Mouse (Mus musculus) kidney, adult 2 months (tissue): Measurements from ENCODE around the gene Cd86. TPM values are rescaled to one million over a fixed set of nuclear protein-coding genes. Genes with fewer than 3 reads are reported as not detected.

Experiments used
- DNase-seq: peaks from one replicate; pipeline ENCODE4 v3.0.0; 2021
- H3K27ac ChIP-seq: fragments of 200-500 bp; 2 replicates; pipeline ENCODE4 v1.5.1; 2012; ENCODE audit warnings: low read depth, low read length, control low read depth, inconsistent platforms; ENCODE audit not compliant: insufficient read depth
- H3K27me3 ChIP-seq: fragments of 200-500 bp; replicated peaks from 2 replicates; pipeline ENCODE4 v1.6.1; 2012; ENCODE audit warnings: mild to moderate bottlenecking, moderate library complexity, low read length, inconsistent platforms; ENCODE audit not compliant: control insufficient read depth, insufficient read depth
- H3K36me3 ChIP-seq: fragments of 200-500 bp; 2 replicates; pipeline ENCODE4 v1.6.1; 2012; ENCODE audit warnings: mild to moderate bottlenecking, moderate library complexity, low read length, inconsistent platforms; ENCODE audit not compliant: control insufficient read depth, insufficient read depth
- H3K4me1 ChIP-seq: fragments of 200-500 bp; 2 replicates; pipeline ENCODE4 v1.6.1; 2011; ENCODE audit warnings: low read length; ENCODE audit not compliant: control insufficient read depth, insufficient read depth
- H3K4me3 ChIP-seq: fragments of 200-500 bp; 2 replicates; pipeline ENCODE4 v1.5.1; 2011; ENCODE audit warnings: mild to moderate bottlenecking, low read depth, low read length, control low read depth; ENCODE audit not compliant: insufficient read depth
- CTCF ChIP-seq: fragments of 200-500 bp; conservative IDR thresholded peaks from 2 replicates; pipeline ENCODE4 v1.5.1; 2011; ENCODE audit warnings: low read depth, mild to moderate bottlenecking, control low read depth, low read length, moderate library complexity, mixed read lengths; ENCODE audit not compliant: insufficient read depth, insufficient read length
- POLR2A ChIP-seq: fragments of 200-500 bp; IDR thresholded peaks from one replicate; pipeline ENCODE4 v1.6.1; 2011; ENCODE audit warnings: low read depth, low read length, control low read depth
- WGBS: fragments of 180-500 bp; shearing (Covaris S2); methylation state at CpG from one replicate; pipeline ENCODE4 v1.1.7; 2018; 5-methylcytosine and 5-hydroxymethylcytosine counted together
- polyA plus RNA-seq: library from polyadenylated mRNA; depleted of rRNA; stranded (reverse); fragments of >200 nt; gene quantifications from 2 replicates; pipeline ENCODE4 v1.2.3, GENCODE M21; 2012

Gene Cd86
- polyA plus RNA-seq, 1 experiment = 2.3 TPM

- WGBS = 81% methylated on average over 5 of the region's 5 CpGs
- Histone ChIP-seq H3K27ac (no peak overlapping the region), H3K36me3 (no peaks in the 10 kb centered on the region), H3K27me3 (no peaks in the 10 kb centered on the region), H3K4me3 (no peak overlapping the region), H3K4me1 (no peaks in the 10 kb centered on the region)
- TF ChIP-seq CTCF (no peak), POLR2A (no peak)
- no peak for DNase-seq
These were observed 23.2 kb downstream of the Cd86 start for GRCm38 (mm10) chr16:36642696-36643046.

GRCm38 (mm10) chr16:36641830-36642695 lies 23.8 kb downstream of the Cd86 start:
- no peak for TF ChIP-seq POLR2A
- TF ChIP-seq CTCF = no peak
- Histone ChIP-seq H3K27me3 (no peaks in the 10 kb centered on the region), H3K36me3 (no peaks in the 10 kb centered on the region), H3K4me1 (no peaks in the 10 kb centered on the region), H3K4me3 (no peak overlapping the region), H3K27ac (no peak overlapping the region)
- WGBS = 67% methylated on average over 14 of the region's 14 CpGs
- DNase-seq = no peak

- Histone ChIP-seq H3K36me3 (no peaks in the 10 kb centered on the region), H3K4me1 (no peaks in the 10 kb centered on the region), H3K27me3 (no peaks in the 10 kb centered on the region), H3K4me3 (no peak overlapping the region), H3K27ac (no peak overlapping the region)
- no peak for TF ChIP-seq CTCF
- no peak for TF ChIP-seq POLR2A
- DNase-seq = no peak
- WGBS = 54% methylated on average over 5 of the region's 5 CpGs
These were observed 24.9 kb downstream of the Cd86 start for GRCm38 (mm10) chr16:36640993-36641392.

- Histone ChIP-seq H3K4me3 (no peak overlapping the region), H3K4me1 (no peaks in the 10 kb centered on the region), H3K36me3 (no peaks in the 10 kb centered on the region), H3K27ac (no peak overlapping the region), H3K27me3 (no peaks in the 10 kb centered on the region)
- 86% methylated on average over 16 of the region's 16 CpGs for WGBS
- no peak for DNase-seq
- no peak for TF ChIP-seq CTCF
- no peak for TF ChIP-seq POLR2A
These were observed 25.9 kb downstream of the Cd86 start for GRCm38 (mm10) chr16:36639812-36640504.

- WGBS = 41% methylated on average over 4 of the region's 4 CpGs
- H3K36me3 ChIP-seq = no peaks in the 10 kb centered on the region
- H3K4me3 ChIP-seq = no peak overlapping the region
- H3K27ac ChIP-seq = no peak overlapping the region
- DNase-seq = no peak
- no peaks in the 10 kb centered on the region for H3K27me3 ChIP-seq
- no peak for TF ChIP-seq POLR2A
- no peak for TF ChIP-seq CTCF
- H3K4me1 ChIP-seq = no peaks in the 10 kb centered on the region
These were observed 29.1 kb downstream of the Cd86 start for GRCm38 (mm10) chr16:36636800-36637199.

GRCm38 (mm10) chr16:36634971-36635710 lies 30.7 kb downstream of the Cd86 start:
- Histone ChIP-seq H3K36me3 (no peaks in the 10 kb centered on the region), H3K4me1 (no peaks in the 10 kb centered on the region), H3K4me3 (no peak overlapping the region), H3K27ac (no peak overlapping the region), H3K27me3 (no peaks in the 10 kb centered on the region)
- no peak for DNase-seq
- TF ChIP-seq CTCF (no peak), POLR2A (no peak)
- 76% methylated on average over 23 of the region's 23 CpGs for WGBS

- H3K4me1 ChIP-seq = no peaks in the 10 kb centered on the region
- WGBS = 88% methylated on average over 2 of the region's 2 CpGs
- H3K27ac ChIP-seq = no peak overlapping the region
- DNase-seq = no peak
- no peaks in the 10 kb centered on the region for H3K27me3 ChIP-seq
- no peak for TF ChIP-seq POLR2A
- no peak for TF ChIP-seq CTCF
- no peaks in the 10 kb centered on the region for H3K36me3 ChIP-seq
- H3K4me3 ChIP-seq = no peak overlapping the region
These were observed 31.5 kb downstream of the Cd86 start for GRCm38 (mm10) chr16:36634421-36634820.
